Mouse (Mus musculus) midbrain, embryonic 10.5 days (tissue): ENCODE data around the gene Oxld1. TPM values are rescaled to one million over a fixed set of nuclear protein-coding genes. Genes with fewer than 3 reads are reported as not detected.
A peak's percentile ranks its signal among the peaks of the same experiment; 100 is the strongest.

Experiments
- DNase-seq: peaks from one replicate; pipeline ENCODE4 v3.0.0-alpha.2; 2017; ENCODE audit warnings: low spot score
- H3K27ac ChIP-seq: fragments of 300-500 bp; sonication (generic); replicated peaks from 2 replicates; pipeline ENCODE4 v1.5.1; 2016; ENCODE audit warnings: mild to moderate bottlenecking
- H3K27me3 ChIP-seq: fragments of 300-500 bp; sonication (generic); 2 replicates; pipeline ENCODE4 v1.6.1; 2016; ENCODE audit warnings: low read depth, mild to moderate bottlenecking; ENCODE audit not compliant: poor library complexity, severe bottlenecking
- H3K36me3 ChIP-seq: fragments of 300-500 bp; sonication (generic); 2 replicates; pipeline ENCODE4 v1.6.1; 2016; ENCODE audit warnings: mild to moderate bottlenecking, moderate library complexity
- H3K4me1 ChIP-seq: fragments of 300-500 bp; sonication (generic); 2 replicates; pipeline ENCODE4 v1.6.1; 2016
- H3K4me3 ChIP-seq: fragments of 300-500 bp; sonication (generic); 2 replicates; pipeline ENCODE4 v1.5.1; 2016; ENCODE audit warnings: mild to moderate bottlenecking, moderate library complexity
- H3K9me3 ChIP-seq: fragments of 300-500 bp; sonication (generic); replicated peaks from 2 replicates; pipeline ENCODE4 v1.6.1; 2016; ENCODE audit warnings: mild to moderate bottlenecking
- WGBS: fragments of 180-500 bp; shearing (Covaris S2); methylation state at CpG from one replicate; pipeline ENCODE4 v1.1.7; 2016; 5-methylcytosine and 5-hydroxymethylcytosine counted together
- polyA plus RNA-seq: library from polyadenylated mRNA; unstranded; fragments of >200 nt; fragmentation: Nextera tagmentation; extraction: Ambion mirVana; gene quantifications from 2 replicates; pipeline ENCODE4 v1.2.1, GENCODE M21; 2016

Oxld1 gene
- polyA plus RNA-seq, 1 experiment from 2014 or later = 11.8 TPM

- H3K4me1 ChIP-seq = peaks cover 28% of the 10 kb centered on the region
- H3K9me3 ChIP-seq = no peaks in the 10 kb centered on the region
- DNase-seq = no peak
- H3K4me3 ChIP-seq = peak overlapping the region; percentile 93; the same call in 1 of the 2 replicates
- H3K27me3 ChIP-seq = no peaks in the 10 kb centered on the region
- no peak overlapping the region for H3K27ac ChIP-seq
- H3K36me3 ChIP-seq = peaks cover 73% of the 10 kb centered on the region
- 97% methylated on average over 4 of the region's 4 CpGs for WGBS
Measured at GRCm38 (mm10) chr11:120465521-120465920, 7.7 kb upstream of the Oxld1 start.

GRCm38 (mm10) chr11:120464365-120464764 is 6.5 kb upstream of the Oxld1 start:
- Histone ChIP-seq H3K27me3 (no peaks in the 10 kb centered on the region), H3K9me3 (no peaks in the 10 kb centered on the region), H3K4me3 (no peak overlapping the region), H3K4me1 (peaks cover 30% of the 10 kb centered on the region), H3K27ac (no peak overlapping the region), H3K36me3 (peaks cover 71% of the 10 kb centered on the region)
- DNase-seq = no peak
- WGBS = 89% methylated on average over 5 of the region's 5 CpGs

- peaks cover 34% of the 10 kb centered on the region for H3K4me1 ChIP-seq
- no peak overlapping the region for H3K27ac ChIP-seq
- H3K27me3 ChIP-seq = no peaks in the 10 kb centered on the region
- H3K36me3 ChIP-seq = peaks cover 71% of the 10 kb centered on the region
- no peak for DNase-seq
- no peak overlapping the region for H3K4me3 ChIP-seq
- WGBS = 87% methylated on average over 2 of the region's 2 CpGs
- no peaks in the 10 kb centered on the region for H3K9me3 ChIP-seq
Measured at GRCm38 (mm10) chr11:120463536-120463935, 5.7 kb upstream of the Oxld1 start.

GRCm38 (mm10) chr11:120458847-120459597 is 1.2 kb upstream of the Oxld1 start:
- H3K4me1 ChIP-seq = peaks cover 27% of the 10 kb centered on the region
- no peaks in the 10 kb centered on the region for H3K9me3 ChIP-seq
- peaks cover 54% of the 10 kb centered on the region for H3K36me3 ChIP-seq
- WGBS = 70% methylated on average over 6 of the region's 6 CpGs
- peak overlapping the region; percentile 94 for H3K4me3 ChIP-seq
- peak overlapping the region; percentile 94; the same call in 1 of the 2 replicates for H3K27ac ChIP-seq
- no peak for DNase-seq
- H3K27me3 ChIP-seq = no peaks in the 10 kb centered on the region

GRCm38 (mm10) chr11:120457370-120457769 is 498 bp downstream of the Oxld1 start:
- H3K36me3 ChIP-seq = peaks cover 37% of the 10 kb centered on the region
- H3K27ac ChIP-seq = peak overlapping the region; percentile 94
- H3K4me3 ChIP-seq = peak overlapping the region; percentile 94
- no peak for DNase-seq
- H3K27me3 ChIP-seq = no peaks in the 10 kb centered on the region
- peaks cover 27% of the 10 kb centered on the region for H3K4me1 ChIP-seq
- H3K9me3 ChIP-seq = no peaks in the 10 kb centered on the region
- WGBS = 43% methylated on average over 14 of the region's 14 CpGs

- 91% methylated on average over 7 of the region's 7 CpGs for WGBS
- Histone ChIP-seq H3K27me3 (no peaks in the 10 kb centered on the region), H3K4me1 (peaks cover 30% of the 10 kb centered on the region), H3K27ac (no peak overlapping the region), H3K36me3 (peaks cover 19% of the 10 kb centered on the region), H3K4me3 (no peak overlapping the region), H3K9me3 (no peaks in the 10 kb centered on the region)
- no peak for DNase-seq
Measured at GRCm38 (mm10) chr11:120455413-120455812, 2.5 kb downstream of the Oxld1 start.

- WGBS = 91% methylated on average over 4 of the region's 4 CpGs
- peaks cover 15% of the 10 kb centered on the region for H3K36me3 ChIP-seq
- DNase-seq = no peak
Measured at GRCm38 (mm10) chr11:120454965-120455364, 2.9 kb downstream of the Oxld1 start.

GRCm38 (mm10) chr11:120453306-120453705 is 4.6 kb downstream of the Oxld1 start, which contains the start of gene Pde6g:
Gene Pde6g, minus strand, starts transcription at chr11:120453500.
- Histone ChIP-seq H3K9me3 (no peaks in the 10 kb centered on the region), H3K27ac (no peak within 1 kb of the TSS), H3K4me3 (no peak within 1 kb of the TSS), H3K36me3 (peaks cover 5% of the 10 kb centered on the region), H3K27me3 (no peaks in the 10 kb centered on the region), H3K4me1 (peaks cover 18% of the 10 kb centered on the region)
- WGBS = 87% methylated on average over 4 of the region's 4 CpGs
- no peak for DNase-seq

More at GRCm38 (mm10) chr11:120454965-120455364, 2.9 kb downstream of the Oxld1 start:
- Histone ChIP-seq H3K9me3 (no peaks in the 10 kb centered on the region), H3K27ac (no peak overlapping the region), H3K4me3 (no peak overlapping the region), H3K27me3 (no peaks in the 10 kb centered on the region), H3K4me1 (peaks cover 30% of the 10 kb centered on the region)

- DNase-seq = no peak
- peaks cover 9% of the 10 kb centered on the region for H3K4me1 ChIP-seq
- H3K9me3 ChIP-seq = no peaks in the 10 kb centered on the region
- H3K27me3 ChIP-seq = no peaks in the 10 kb centered on the region
- no peak overlapping the region for H3K4me3 ChIP-seq
- 66% methylated on average over 3 of the region's 3 CpGs for WGBS
- no peak overlapping the region for H3K27ac ChIP-seq
- H3K36me3 ChIP-seq = peaks cover 5% of the 10 kb centered on the region
Measured at GRCm38 (mm10) chr11:120452246-120452645, 5.6 kb downstream of the Oxld1 start.

- Histone ChIP-seq H3K36me3 (no peaks in the 10 kb centered on the region), H3K27ac (no peak overlapping the region), H3K4me1 (0 out of 2 replicates have a peak, but pooled peaks cover 2% of the 10 kb centered on the region), H3K4me3 (no peak overlapping the region), H3K27me3 (no peaks in the 10 kb centered on the region), H3K9me3 (no peaks in the 10 kb centered on the region)
- 83% methylated on average over 7 of the region's 7 CpGs for WGBS
- no peak for DNase-seq
Measured at GRCm38 (mm10) chr11:120447179-120447578, 10.7 kb downstream of the Oxld1 start.

GRCm38 (mm10) chr11:120445475-120445874 is 12.4 kb downstream of the Oxld1 start:
- DNase-seq = no peak
- no peaks in the 10 kb centered on the region for H3K9me3 ChIP-seq
- H3K36me3 ChIP-seq = no peaks in the 10 kb centered on the region
- no peaks in the 10 kb centered on the region for H3K4me1 ChIP-seq
- H3K4me3 ChIP-seq = no peak overlapping the region
- 79% methylated on average over 3 of the region's 3 CpGs for whole genome bisulfite sequencing
- H3K27me3 ChIP-seq = no peaks in the 10 kb centered on the region
- no peak overlapping the region for H3K27ac ChIP-seq

GRCm38 (mm10) chr11:120444106-120444505 is 13.8 kb downstream of the Oxld1 start:
- Histone ChIP-seq H3K27ac (no peak overlapping the region), H3K4me1 (no peaks in the 10 kb centered on the region), H3K36me3 (no peaks in the 10 kb centered on the region), H3K9me3 (no peaks in the 10 kb centered on the region), H3K27me3 (no peaks in the 10 kb centered on the region), H3K4me3 (no peak overlapping the region)
- 75% methylated on average over 6 of the region's 6 CpGs for WGBS
- no peak for DNase-seq

- DNase-seq = no peak
- Histone ChIP-seq H3K4me3 (peak overlapping the region; percentile 3; the same call in 1 of the 2 replicates), H3K9me3 (no peaks in the 10 kb centered on the region), H3K36me3 (no peaks in the 10 kb centered on the region), H3K27ac (no peak overlapping the region), H3K4me1 (no peaks in the 10 kb centered on the region), H3K27me3 (no peaks in the 10 kb centered on the region)
- 91% methylated on average over 3 of the region's 3 CpGs for WGBS
Measured at GRCm38 (mm10) chr11:120442765-120443280, 15.0 kb downstream of the Oxld1 start.
